ENCODE assay signal across 27 mouse cellular contexts in genomic region chr3:68514717-68515116, GRCm38 (mm10).
DNase-seq lines count a peak whose midpoint lies in the region; ATAC-seq and TF ChIP-seq lines count a peak whose summit lies in the region.
"Had no signal": no experiment of that assay in that cellular context is flagged by ENCODE, and none has a peak within 500 bp of the region (broad histone marks: within the 10 kb centered on the region; RNA-seq: fewer than 3 reads in every experiment).

No protein-coding gene starts in this region.

- H3K27ac ChIP-seq in kidney, postnatal 0 days = no peak overlapping the region
- H3K27ac ChIP-seq: hindbrain, embryonic 14.5 days; limb, embryonic 10.5 days; limb, embryonic 15.5 days; liver, embryonic 15.5 days; stomach, postnatal 0 days had no signal

- H3K4me3 ChIP-seq in kidney, postnatal 0 days (replicated peaks; ENCODE audit: low read depth, low read length) = no peak overlapping the region
- H3K4me3 ChIP-seq: heart, embryonic 12.5 days; limb, embryonic 10.5 days; limb, embryonic 15.5 days; liver, embryonic 15.5 days had no signal

- intact Hi-C loops in heart, postnatal 14 days (cut with DNase I) = no loop called here

- no peaks in the 10 kb centered on the region for H3K27me3 ChIP-seq in kidney, postnatal 0 days (ENCODE audit: insufficient read depth, low read length)
- H3K27me3 ChIP-seq: heart, embryonic 12.5 days; limb, embryonic 15.5 days; liver, embryonic 15.5 days had no signal

- peak; percentile 60 for ATAC-seq in kidney, postnatal 0 days (replicated peaks; ENCODE audit: low FRiP score, low read depth)

- no peak overlapping the region for H3K9ac ChIP-seq in kidney, postnatal 0 days (ENCODE audit: low read depth, low read length)
- H3K9ac ChIP-seq: heart, embryonic 12.5 days; hindbrain, embryonic 14.5 days; limb, embryonic 15.5 days; liver, embryonic 15.5 days; lung, embryonic 14.5 days had no signal

- peak; percentile 40 for DNase-seq in heart, adult 11 months
- no peak for DNase-seq in heart, postnatal 14 days
- DNase-seq in kidney, postnatal 0 days (ENCODE audit: low spot score) = no peak
- DNase-seq in kidney, postnatal 4 days = no peak
- peak; percentile 42 for DNase-seq in adipocyte (ENCODE audit: low spot score)
- DNase-seq in kidney, postnatal 25 days = peak; percentile 58 to 68
- DNase-seq in right cerebral cortex, postnatal 4 days = no peak
- DNase-seq: adrenal gland, postnatal 14 days; cerebellum, adult 11 months; cerebellum, adult 9-10 months; cerebellum, postnatal 36 days; gastrocnemius, postnatal 25 days; heart, adult 18-20 months; lung, embryonic 14.5 days; lung, postnatal 14 days; midbrain, embryonic 14.5 days; right cerebral cortex, postnatal 25 days; spleen, adult 18-20 months; thymus, adult 18-20 months; thymus, postnatal 25 days had no signal

- no peaks in the 10 kb centered on the region for H3K9me3 ChIP-seq in kidney, postnatal 0 days (replicated peaks; ENCODE audit: low read length)
- H3K9me3 ChIP-seq: heart, embryonic 12.5 days; limb, embryonic 10.5 days; limb, embryonic 15.5 days; liver, embryonic 15.5 days had no signal

- 94% methylated on average over 3 of the region's 3 CpGs for WGBS in kidney, postnatal 0 days

- no peak for TF ChIP-seq CTCF in kidney, postnatal 0 days (IDR thresholded peaks at IDR 0.05; ENCODE audit: low read depth)

- H3K4me1 ChIP-seq in kidney, postnatal 0 days (replicated peaks; ENCODE audit: insufficient read depth, low read length) = 0 out of 2 replicates have a peak, but pooled peaks cover 5% of the 10 kb centered on the region

- H3K4me2 ChIP-seq in kidney, postnatal 0 days (ENCODE audit: low read length) = no peak overlapping the region
- H3K4me2 ChIP-seq: heart, embryonic 12.5 days; hindbrain, embryonic 14.5 days; limb, embryonic 15.5 days; liver, embryonic 15.5 days; lung, embryonic 14.5 days had no signal

- H3K36me3 ChIP-seq in kidney, postnatal 0 days (ENCODE audit: insufficient read depth, low read length) = no peaks in the 10 kb centered on the region
- H3K36me3 ChIP-seq: G1E; limb, embryonic 10.5 days; limb, embryonic 15.5 days; liver, embryonic 15.5 days had no signal

Comparison
In these comparisons a context has a peak if more than half of its experiments do, and no peak if none do; other contexts are left out.
1. DNase-seq: peak in heart, adult 11 months (single experiment), adipocyte (single experiment) and kidney, postnatal 25 days (2 of 2); none in heart, postnatal 14 days (0 of 2), kidney, postnatal 0 days (single experiment), kidney, postnatal 4 days (0 of 2) and right cerebral cortex, postnatal 4 days (single experiment).